Mouse (Mus musculus) retina, adult 2 months (tissue): ENCODE measurements at regions not wholly inside any gene's neighbourhood (a gene's known extent, or its start where the extent isn't known, plus 50 kb on each side); places are given as distances from the start of the nearest gene placed in this dataset.
A peak's percentile ranks its signal among the peaks of the same experiment; 100 is the strongest.

ENCODE experiments used
- DNase-seq: peaks from one replicate; pipeline ENCODE4 v3.0.0-alpha.2; 2012; ENCODE audit warnings: low read depth, low spot score

DNA sequence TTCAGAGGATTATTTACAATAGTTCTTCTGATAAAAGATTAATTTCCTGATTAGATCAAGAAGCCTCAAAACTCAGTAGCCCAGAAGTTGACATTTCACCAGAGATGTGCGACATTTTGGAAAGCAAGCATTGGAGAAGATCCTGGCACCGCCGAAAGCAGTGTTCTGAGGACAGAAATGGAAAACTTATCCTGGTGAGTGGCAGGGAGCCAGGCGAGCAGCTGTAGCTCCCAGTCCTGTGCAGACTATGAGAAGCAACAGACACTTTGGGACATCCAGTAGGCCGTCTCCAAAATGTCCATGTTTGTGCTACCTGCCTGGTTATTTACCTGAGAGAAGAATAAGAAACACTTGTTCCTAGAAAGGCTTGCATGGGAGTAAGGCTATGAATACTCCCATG lies 202.1 kb upstream of the Elac2 start:
- no peak for DNase-seq

DNA sequence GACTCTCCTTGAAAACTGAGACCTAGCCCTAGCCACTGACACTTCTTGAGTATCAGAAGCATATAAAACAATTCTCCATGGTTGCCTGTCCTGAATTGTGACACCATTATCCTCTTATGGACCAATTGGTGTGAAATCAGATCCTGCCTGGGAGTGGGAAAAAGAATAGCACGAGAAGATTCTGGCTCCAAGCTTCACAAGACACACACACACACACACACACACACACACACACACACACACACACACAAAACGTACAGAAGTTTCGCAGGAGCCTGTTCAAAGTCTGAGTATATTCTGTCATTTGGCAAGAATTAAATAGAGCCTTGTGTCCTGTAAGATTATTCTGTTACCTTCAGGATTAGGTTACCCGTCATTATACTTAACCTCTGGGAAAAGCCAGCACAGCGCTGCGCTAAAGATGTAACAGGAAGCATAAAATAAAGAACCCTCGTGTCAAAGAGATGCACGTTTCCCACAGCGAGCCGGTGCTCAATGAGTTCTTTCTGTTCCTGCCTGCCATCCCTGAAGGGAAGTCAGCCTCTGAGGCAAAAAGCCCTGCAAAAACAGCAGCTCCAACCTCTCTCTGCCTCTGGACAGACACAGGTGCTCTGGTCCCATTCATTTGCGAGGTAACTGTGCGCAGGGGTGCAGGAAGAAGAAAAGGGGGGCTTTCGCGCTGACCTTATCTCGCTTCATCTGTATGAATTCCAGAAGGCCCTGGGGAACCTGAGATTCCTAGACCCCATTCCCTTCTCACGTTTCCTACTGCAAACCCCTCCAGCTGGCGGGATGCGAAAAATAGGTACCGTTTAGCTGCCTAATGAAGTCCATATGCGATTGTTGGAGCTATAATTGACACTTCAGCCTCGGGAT lies 178.4 kb upstream of the Elac2 start:
- DNase-seq, result no peak

DNA sequence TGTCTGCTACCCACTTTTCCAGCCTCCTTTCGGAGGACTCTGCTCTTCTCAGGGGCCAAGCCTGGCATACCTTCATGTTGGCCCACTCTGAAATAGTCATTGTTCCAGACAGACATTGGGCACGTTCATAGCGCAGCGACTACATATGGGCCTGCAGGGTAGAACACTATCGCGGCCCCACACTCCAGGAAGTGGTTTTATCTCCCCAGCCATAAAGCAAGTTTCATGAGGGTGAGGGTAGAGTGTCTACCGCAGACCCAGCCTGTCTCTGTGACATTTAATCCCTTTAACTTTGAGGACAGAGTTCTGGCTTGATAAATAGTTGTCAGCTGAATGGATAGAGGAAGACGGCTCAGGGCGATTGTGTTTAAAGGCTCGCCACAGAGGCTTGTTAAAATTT lies 177.5 kb upstream of the Elac2 start:
- no peak for DNase-seq

DNA sequence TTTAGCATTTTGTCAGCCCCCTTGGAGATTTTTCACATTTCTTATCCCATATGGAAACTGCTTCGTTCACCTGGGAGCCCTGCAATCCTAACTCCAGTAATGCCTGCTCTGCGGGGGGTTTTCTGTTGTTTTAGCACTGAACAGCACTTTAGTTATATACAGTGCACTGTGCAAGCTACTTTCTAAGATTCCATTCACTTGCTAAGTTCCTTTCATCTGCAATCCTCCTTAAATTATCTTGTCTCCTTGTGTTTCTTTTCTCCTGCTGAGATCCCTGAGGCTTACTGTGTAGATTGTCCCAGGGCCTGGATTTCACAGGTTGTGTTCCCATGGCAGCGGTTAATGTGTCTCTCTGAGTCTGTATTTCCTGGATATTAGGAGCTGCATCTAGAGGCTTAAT lies 173.3 kb upstream of the Elac2 start:
- DNase-seq, result no peak

DNA sequence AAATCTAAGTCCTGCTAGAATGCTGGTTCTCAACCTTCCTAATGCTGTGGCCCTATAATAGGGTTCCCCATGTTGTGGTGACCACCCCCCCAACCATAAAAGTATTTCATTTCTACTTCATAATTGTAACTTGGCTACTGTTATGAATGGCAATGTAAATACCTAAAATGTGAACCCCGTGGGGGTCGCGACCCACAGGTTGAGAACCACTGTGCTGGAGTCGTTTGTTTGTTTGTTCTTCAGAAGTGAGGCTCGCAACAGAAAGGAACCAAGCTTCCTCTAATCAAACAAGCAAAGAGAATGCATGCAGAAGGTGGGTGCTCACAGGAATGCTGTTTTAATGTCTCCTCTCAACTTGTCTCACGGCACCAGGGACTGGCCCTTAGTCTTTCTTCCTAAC lies 166.4 kb upstream of the Elac2 start:
- no peak for DNase-seq

DNA sequence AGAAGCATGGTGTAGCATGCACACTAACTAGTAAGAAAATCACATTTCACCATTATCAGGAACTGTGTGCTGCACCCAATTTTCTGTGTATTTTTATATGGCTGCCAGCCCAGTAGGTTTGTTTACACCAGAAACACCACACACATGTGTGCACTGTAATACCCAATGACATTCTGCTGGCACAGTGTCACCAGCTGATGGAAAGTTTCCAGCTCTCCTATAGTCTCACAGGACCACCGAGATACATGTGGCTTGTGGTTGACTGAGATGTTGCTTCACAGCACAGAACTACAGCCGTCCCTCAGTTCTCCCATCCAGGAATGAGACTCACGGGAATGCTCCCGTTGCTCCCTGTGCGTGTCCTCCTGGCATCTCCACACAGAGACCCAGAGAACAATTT lies 149.4 kb upstream of the Elac2 start:
- DNase-seq, result no peak

DNA sequence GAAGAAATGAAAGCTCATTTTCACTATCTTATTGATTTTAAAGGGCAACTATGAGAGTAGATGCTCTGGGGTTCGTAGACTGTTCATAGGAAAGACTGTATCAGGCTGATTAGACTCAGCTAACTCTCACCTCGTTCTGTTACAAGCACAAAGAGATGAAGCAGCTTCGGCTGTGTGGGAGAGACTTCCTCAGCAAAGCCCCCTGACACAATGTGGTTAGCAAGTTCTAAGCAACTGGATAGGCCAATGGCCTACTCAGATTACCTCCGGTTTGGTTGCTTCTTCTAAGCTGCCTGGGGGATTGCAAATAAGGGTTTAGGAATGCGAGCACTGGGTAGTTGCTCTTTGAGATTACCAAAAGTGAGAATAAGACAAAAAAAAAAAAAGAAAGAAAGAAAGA lies 146.4 kb upstream of the Elac2 start:
- DNase-seq, result no peak

DNA sequence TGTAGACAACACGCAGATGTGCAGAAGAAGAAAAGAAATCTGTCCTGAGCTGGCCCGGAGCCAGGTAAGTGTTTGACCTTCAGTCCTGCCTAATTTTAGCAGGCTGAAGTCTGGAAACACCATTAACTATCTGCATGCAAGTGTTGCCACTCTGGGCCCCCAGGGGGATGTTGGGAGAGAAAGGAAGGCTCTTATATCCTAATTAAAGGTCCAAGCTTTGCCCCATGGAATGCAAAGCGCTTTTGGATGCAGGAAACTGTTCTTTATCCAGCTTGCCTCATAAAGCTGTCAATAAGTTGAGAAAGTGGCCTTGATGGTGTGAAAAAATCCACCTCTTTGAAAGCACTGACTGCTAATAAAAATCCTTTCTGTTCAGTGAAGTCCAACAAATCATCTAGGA lies 145.1 kb upstream of the Elac2 start:
- no peak for DNase-seq

DNA sequence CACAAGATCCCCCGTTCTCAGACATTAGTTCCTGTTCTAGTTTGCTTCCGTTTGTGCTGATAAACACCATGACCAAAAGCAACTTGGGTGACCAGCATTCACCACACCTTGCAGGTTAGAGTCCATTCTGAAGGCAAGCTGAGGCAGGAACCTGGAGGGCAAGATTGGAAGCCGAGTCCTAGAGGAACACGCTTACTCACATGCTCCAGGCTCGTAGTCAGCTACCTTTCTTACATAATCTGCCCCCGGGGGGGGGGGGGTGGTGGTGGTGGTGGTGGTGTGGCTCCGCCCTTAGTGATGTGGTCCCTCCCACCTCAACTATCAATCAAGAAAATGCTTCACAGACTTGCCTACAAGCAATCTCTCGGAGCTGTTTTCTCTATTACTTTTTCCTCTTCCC lies 142.1 kb upstream of the Elac2 start:
- DNase-seq, result no peak

DNA sequence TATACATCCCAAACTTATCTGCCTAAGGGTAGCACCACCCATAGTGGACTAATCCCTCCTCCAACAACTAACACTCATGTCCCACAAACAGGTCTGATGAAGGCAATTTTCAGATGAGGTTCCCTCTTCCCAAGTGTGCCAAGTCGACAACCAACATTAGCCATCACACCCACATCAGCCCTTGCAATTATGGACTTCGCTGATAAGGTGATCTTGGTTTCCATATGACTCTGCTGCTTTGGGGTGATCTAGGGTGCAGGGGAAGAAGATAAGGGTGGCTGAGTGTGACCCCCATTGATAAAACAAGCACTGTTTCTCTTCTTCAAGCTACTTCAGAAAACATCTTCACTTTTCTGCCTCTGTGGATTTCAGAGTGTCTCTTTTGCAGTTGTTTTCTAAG lies 137.7 kb upstream of the Elac2 start:
- DNase-seq, result no peak

DNA sequence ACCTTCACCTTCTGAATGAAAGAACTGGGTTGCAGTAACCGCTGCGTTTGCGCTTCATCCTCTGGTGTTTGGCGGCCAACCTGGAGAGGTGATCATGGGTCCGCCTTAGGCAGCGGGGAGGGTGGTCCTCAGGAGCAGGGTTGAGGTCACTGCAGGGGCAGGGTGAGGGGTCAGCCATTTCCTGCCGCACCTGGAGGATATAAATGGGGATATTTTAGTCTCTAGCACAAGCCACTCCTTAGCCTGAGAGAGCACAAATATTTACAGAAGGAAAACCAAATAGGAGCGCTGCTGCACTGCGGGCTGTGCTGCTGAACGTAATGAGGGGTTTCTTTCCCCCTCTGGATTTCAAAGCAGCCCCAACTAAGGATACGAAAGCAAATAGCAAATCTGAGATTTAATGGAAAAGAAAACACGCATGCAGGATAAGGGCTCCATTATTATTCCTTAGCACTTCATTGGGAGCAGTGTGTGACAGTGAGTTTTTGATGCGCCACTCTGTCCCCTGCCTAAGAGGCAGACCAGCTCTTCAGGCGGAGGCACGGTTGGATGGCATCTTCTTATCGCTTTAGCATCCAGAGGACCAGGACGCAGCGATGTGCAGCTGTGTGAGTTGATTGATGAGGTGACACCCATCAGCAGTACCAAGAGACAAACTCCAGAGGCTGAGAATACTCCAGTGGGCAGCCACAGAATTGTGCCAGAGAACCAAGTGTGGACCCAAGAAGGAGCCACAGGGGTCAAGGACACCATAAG lies 135.9 kb upstream of the Elac2 start:
- DNase-seq, result no peak

DNA sequence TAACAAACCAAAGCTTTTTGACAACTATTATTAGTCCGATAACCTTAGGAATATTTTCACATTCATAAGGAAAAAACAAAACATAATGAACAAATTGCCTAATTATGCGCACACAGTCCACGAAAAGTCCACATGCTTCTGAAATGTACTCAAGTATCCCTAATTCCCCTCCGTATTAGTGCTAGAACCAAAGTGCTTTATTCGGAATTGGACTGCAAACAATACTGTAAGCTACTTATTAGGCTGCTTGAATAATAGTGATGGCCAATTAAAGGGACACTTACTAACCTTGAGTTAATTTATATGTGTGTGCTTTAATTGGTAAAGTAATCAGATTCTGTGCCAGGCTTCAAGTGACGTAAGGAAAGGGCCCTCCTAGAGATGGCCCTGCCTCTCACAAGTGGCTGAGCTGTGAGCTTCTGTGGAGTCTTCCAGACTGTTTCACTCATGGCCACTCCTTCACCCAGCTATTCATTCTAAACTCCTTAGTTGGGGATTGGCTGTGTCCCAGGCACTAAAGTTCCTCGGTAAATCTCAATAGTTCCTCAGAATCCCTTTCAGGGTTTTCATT lies 132.2 kb upstream of the Elac2 start:
- DNase-seq, result no peak

DNA sequence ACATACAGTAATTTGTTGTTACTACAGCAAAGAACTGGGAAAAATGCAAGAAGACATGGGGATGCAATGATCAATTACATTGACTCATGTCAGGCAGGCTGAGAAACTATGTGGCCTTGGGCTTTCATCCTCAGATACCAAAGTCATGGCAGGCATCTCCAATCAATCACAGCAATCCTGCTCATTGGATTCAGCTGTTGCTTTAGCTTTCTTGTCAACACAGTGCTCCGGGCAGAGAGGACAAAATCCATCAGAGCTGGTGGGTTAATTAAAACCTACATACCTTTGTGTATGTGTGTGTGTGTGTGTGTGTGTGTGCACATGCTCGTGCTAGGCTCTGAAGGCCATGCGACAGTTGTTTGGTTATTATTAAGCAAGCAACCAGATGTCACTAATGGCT lies 119.2 kb upstream of the Elac2 start:
- DNase-seq, result no peak

DNA sequence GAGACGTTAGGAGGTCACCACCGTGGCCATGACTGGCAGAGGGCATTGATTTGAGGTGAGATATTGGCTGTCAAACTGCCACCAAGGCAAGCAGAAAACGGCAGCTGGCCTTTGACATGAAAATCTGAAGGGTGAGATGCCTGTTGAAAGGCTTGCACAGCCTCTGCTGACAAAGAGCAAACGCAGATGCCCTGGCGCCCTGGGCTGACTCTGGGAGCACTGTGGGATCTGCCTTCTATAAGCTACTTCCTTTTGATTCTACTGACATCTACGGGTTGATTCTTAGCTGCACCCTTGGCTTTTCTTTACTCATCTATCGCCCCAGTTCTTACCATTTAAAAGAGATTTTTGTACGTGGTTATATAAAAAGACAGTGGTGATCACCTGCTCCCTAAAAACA lies 98.2 kb upstream of the Elac2 start:
- DNase-seq, result no peak

DNA sequence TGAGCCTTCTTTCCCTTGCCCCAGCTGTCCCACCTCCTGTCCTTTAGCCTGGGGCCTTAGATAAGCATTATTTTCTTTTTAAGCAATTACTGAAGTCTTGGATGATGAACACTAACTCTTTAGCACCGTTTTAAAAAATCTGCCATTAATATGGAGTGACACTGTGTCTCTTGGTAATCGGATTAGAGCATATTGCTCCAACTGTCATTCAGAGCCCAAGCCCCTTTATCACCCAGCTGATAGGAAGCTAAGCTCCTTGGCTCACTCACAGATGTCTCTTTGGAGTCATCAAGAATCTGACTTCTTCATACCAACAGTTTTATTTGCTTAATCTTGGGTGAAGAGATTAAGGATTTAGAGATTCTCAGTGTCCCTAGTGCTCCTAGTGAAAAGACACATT lies 94.3 kb upstream of the Elac2 start:
- no peak for DNase-seq

DNA sequence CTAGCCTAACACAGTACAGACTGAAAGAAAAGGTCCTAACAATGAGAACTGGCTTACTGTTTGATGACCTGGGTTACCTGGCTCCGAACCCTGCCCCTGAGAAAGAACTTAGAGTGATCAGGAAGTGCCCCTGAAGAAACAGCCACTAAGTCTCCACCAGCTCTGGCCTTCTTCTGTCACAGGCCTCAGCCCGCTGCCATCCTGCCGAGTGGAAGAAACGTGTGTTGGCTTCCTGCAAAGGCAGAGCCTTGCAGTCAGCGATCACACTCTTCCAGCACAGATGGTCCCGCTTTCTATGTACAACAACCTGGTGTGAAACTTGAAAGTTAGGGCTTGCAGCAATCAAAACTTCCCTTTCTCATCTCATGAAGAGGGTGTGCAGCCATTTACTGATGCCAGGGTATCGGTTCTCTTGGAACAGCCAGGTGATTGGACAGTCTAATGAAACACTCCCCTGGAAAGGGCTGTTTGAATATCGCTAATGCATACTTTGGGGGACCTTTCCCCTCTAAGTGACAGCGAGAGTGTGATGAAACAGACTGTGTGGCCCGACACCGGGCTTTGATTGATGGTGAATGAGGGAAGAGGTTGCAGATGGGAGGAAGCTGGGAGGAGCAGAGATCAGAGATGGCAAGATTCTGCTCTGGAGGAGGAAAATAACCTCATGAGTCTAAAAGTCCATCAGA lies 89.4 kb upstream of the Elac2 start:
- DNase-seq, result no peak

DNA sequence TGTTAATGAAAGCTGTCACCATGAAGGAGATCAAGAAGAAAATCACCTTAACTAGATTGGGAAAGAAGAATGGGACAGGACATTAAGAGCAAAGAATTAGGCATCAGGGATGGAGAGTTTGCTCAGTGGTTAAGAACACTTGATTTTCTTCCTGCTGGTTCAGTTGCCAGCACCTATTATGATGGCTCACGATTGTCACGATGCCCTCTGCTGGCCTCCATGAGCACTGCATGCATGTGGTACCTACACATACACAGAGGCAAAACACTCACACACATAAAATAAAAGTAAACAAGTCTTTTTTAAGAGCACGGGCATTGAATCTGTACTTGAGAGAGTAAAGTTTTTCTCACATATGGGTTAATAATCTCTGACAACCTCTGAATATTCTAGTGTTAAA lies 88.1 kb upstream of the Elac2 start:
- DNase-seq, result no peak

DNA sequence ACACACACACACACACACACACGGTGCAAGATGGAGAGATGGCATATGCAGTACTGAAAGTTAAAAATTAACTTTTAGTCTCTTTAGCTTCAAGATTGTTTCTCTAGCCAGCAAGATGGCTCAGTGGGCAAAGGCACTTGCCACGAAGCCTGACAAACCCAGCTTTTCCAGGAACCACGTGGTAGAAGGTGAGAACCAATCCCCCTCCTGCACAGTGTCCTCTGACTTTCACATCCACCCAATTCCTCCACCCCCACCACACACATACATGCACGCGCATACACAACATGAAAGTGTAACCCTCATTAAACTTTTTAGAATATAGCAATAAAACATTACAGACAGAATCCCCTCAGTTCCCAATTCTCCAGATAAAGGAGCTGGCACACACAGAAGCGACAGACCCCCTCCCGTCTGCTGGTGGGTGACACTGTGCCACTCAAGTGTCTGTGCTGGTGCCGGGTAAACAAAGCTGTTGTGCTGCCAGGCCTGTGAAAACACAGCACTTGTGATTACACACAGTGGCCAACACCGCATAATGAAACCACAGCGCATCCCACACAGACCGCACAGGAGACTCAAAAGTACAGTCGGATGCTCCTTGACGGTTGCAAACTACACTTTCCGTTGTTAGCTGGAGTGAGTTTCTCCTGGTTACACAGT lies 82.9 kb upstream of the Elac2 start:
- no peak for DNase-seq

DNA sequence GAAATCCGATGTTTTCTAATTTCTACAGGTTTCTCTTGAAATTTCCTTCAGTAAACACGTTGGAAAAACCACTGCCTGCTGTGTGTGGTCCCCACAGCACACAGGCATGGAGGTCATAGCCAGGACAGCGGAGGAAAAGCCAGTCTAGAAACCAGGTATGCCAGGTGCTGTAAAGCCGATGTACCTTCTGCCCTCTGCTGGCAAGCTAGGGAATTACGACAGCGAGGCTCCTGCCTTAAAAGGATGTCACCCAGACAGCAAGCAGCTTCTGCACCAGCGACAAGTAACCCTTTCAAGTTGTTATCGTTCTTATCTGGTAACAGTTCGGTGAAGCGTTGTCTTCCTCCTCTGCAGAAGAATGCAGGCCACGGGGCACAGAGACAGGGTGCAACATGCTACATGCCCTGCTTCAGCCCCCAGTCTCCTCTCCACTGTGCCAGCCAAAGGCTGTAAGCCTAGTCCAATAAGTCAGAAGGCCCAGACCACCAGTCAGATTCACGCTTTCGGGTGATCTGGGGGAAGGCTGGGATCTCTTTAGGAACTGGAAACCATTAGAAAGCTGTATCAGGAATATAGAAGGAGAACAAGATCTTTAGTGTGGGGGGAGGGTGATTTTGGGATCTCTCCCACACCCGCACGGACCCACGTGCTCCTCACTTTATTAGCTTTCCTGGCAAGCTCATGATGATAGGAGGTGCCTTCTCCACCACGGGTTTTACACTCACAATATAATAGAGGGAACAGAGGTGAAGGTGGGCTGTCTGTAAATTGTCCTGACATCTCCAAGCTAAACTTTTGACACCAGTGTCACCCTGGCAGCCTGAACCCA lies 79.9 kb upstream of the Elac2 start:
- peak; percentile 38 for DNase-seq

DNA sequence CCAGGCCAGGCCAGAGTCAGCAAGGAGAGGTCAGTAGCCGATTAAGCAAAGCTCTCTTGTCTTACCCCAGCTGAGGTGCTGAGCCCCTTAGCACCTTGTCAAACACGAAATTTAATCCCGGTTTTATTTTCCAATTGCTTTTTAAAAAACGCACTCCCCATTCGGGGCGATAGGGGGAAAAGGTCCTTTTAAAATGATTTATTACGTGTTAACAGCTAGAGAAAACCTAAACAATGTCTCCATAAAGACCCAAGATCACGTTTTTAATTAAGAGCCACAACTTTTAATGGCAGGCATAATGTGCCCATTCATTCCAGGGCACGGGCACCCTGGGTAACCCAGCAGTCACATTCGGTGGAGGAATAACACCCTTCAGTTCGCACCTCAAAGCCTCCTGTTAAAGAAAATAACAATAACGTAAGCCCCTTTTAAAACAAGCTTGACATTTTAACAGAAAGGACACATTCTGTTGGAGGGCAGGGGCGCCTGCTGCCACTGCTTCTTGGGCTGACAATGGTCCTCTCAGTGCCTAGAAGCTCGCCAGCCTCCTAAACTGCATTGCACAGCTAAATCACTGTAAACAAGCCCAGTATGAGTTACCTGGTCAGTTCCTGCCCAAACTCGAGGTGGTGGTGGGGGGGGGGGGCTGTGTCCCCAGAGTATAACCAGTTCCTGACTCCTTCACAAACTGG lies 79.1 kb upstream of the Elac2 start:
- no peak for DNase-seq
